Mouse (Mus musculus): ENCODE data around the gene Grip1. TPM values are rescaled to one million over a fixed set of nuclear protein-coding genes. Genes with fewer than 3 reads are reported as not detected.

Gene Grip1
- polyA plus RNA-seq, 1 experiment from 2014 or later = 3.1 TPM

GRCm38 (mm10) chr10:119820428-119820827, 366.8 kb downstream of the Grip1 start:
- WGBS = 38% methylated on average over 4 of the region's 4 CpGs
- H3K4me2 ChIP-seq = no peak overlapping the region
- H3K36me3 ChIP-seq = no peaks in the 10 kb centered on the region
- H3K9ac ChIP-seq = no peak overlapping the region
- no peaks in the 10 kb centered on the region for H3K27me3 ChIP-seq
- H3K27ac ChIP-seq = no peak overlapping the region
- ATAC-seq (ENCODE audit: insufficient number of reproducible peaks, low FRiP score, low TSS enrichment, low read depth) = no peak
- peaks cover 22% of the 10 kb centered on the region for H3K4me1 ChIP-seq
- no peaks in the 10 kb centered on the region for H3K9me3 ChIP-seq
- H3K4me3 ChIP-seq = no peak overlapping the region

DNA sequence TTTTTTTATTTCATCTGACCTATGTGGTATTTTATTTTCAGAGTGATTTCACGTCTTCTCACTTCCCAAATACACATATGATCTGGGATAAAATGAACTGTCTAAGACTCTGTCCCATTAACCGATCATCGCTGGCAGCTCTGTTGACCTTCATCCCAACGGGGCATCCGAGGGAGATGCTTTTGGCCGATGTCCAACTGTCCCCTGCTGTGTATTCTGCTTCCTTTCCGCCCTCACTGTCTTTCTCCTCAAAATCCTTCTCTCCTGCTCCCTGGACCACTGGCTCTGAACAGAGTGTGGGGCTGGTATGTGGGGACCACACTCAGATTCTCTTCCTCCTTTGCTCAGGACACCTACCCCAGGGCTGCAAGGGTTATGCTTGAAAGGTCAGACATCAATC, 370.1 kb downstream of the Grip1 start:
- Histone ChIP-seq H3K4me1 (peaks cover 17% of the 10 kb centered on the region), H3K9me3 (no peaks in the 10 kb centered on the region), H3K36me3 (no peaks in the 10 kb centered on the region), H3K27me3 (no peaks in the 10 kb centered on the region), H3K27ac (no peak overlapping the region), H3K9ac (no peak overlapping the region), H3K4me3 (no peak overlapping the region), H3K4me2 (no peak overlapping the region)
- 76% methylated on average over 7 of the region's 7 CpGs for WGBS
- no peak for ATAC-seq (ENCODE audit: insufficient number of reproducible peaks, low FRiP score, low TSS enrichment, low read depth)

GRCm38 (mm10) chr10:119824521-119824920, 370.9 kb downstream of the Grip1 start:
- Histone ChIP-seq H3K9me3 (no peaks in the 10 kb centered on the region), H3K27ac (no peak overlapping the region), H3K9ac (no peak overlapping the region), H3K36me3 (no peaks in the 10 kb centered on the region), H3K4me1 (peaks cover 8% of the 10 kb centered on the region), H3K4me2 (no peak overlapping the region), H3K27me3 (no peaks in the 10 kb centered on the region), H3K4me3 (no peak overlapping the region)
- ATAC-seq (ENCODE audit: insufficient number of reproducible peaks, low FRiP score, low TSS enrichment, low read depth) = no peak
- 56% methylated on average over 11 of the region's 11 CpGs for WGBS

DNA sequence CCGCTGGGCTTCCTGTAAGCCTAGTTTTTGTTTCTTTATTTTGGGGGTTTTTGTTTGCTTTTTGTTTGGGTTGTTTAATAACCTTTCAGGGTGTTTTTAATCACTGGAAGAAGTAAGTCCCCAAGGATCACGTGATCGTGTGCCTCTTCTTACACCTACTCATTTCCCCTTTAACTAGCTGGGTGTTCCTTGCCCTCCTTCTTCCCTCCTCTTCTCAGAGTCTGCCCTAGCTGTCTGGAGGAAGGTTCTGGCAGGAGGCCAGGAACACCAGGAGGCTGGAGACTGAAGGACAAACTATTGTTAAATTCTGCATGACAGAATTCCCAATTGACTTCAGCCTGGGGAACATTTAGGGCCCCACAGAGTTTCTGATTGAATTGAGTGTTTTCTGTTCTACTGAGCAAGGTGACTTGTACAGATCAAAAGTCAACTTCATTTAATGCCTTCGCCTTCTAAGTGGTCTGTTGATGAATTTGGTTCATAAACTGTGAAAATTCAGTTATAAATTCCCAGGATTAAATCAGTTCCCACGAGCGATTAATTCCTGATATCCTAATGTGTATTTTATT, 376.8 kb downstream of the Grip1 start:
- whole genome bisulfite sequencing = 65% methylated on average over 6 of the region's 6 CpGs
- no peak overlapping the region for H3K4me3 ChIP-seq

DNA sequence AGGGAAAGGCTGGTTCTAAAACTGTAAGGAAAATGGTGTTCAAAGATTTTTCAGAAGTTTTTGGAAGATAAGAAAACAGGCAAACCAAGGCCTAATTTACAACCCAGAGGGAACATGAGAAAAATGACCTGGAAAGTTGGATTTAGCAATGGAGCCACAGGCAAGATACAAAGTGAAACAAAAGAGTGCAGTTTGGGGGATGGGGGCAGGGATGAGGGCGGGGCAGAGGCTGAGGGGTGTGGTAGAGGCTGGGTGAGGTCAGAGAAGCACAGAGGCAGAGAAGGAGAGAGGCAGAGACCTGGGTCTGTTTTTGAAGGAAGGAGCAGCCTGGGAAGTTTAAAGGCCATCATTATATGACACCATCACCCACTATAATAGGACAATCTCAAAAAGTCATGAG, 377.5 kb downstream of the Grip1 start:
- Histone ChIP-seq H3K4me3 (no peak overlapping the region), H3K4me2 (no peak overlapping the region), H3K36me3 (no peaks in the 10 kb centered on the region), H3K9me3 (no peaks in the 10 kb centered on the region), H3K4me1 (no peaks in the 10 kb centered on the region), H3K27ac (no peak overlapping the region), H3K27me3 (no peaks in the 10 kb centered on the region), H3K9ac (no peak overlapping the region)
- ATAC-seq (ENCODE audit: insufficient number of reproducible peaks, low FRiP score, low TSS enrichment, low read depth) = no peak
- 91% methylated on average over 1 of the region's 1 CpGs for WGBS

More for the DNA sequence above, 376.8 kb downstream of the Grip1 start:
- H3K36me3 ChIP-seq = no peaks in the 10 kb centered on the region
- no peak overlapping the region for H3K4me2 ChIP-seq
- no peak overlapping the region for H3K9ac ChIP-seq
- no peak for ATAC-seq (ENCODE audit: insufficient number of reproducible peaks, low FRiP score, low TSS enrichment, low read depth)
- H3K4me1 ChIP-seq = no peaks in the 10 kb centered on the region
- no peaks in the 10 kb centered on the region for H3K27me3 ChIP-seq
- no peaks in the 10 kb centered on the region for H3K9me3 ChIP-seq
- H3K27ac ChIP-seq = no peak overlapping the region

- Histone ChIP-seq H3K36me3 (no peaks in the 10 kb centered on the region), H3K4me1 (no peaks in the 10 kb centered on the region), H3K4me2 (no peak overlapping the region), H3K27me3 (no peaks in the 10 kb centered on the region), H3K4me3 (no peak overlapping the region), H3K9ac (no peak overlapping the region), H3K27ac (no peak overlapping the region), H3K9me3 (no peaks in the 10 kb centered on the region)
- no peak for ATAC-seq (ENCODE audit: insufficient number of reproducible peaks, low FRiP score, low TSS enrichment, low read depth)
- 88% methylated on average over 5 of the region's 5 CpGs for WGBS
These were observed 379.7 kb downstream of the Grip1 start for GRCm38 (mm10) chr10:119833334-119833733.

DNA sequence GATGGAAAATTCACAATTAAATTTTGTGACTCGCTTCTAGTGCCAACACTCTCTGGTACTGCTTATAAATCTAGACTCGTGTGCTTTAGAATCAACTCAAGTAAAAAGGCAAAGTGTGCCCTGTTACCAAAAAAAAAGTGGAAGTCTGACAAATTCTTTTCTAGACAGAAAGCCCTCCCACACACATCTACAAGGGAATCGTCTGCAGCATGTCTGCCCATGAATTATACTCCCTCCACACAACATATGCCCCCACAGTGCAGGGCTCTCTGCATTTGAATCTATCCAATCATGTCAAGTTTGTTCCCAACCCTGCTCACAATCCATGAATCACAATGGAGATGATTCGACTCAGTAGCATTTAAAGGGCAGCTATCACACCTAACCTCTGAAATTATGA, 380.5 kb downstream of the Grip1 start:
- Histone ChIP-seq H3K9ac (no peak overlapping the region), H3K4me1 (no peaks in the 10 kb centered on the region), H3K4me2 (no peak overlapping the region), H3K4me3 (no peak overlapping the region), H3K9me3 (no peaks in the 10 kb centered on the region), H3K27ac (no peak overlapping the region), H3K27me3 (no peaks in the 10 kb centered on the region), H3K36me3 (no peaks in the 10 kb centered on the region)
- 61% methylated on average over 4 of the region's 4 CpGs for WGBS
- ATAC-seq (ENCODE audit: insufficient number of reproducible peaks, low FRiP score, low TSS enrichment, low read depth) = no peak

DNA sequence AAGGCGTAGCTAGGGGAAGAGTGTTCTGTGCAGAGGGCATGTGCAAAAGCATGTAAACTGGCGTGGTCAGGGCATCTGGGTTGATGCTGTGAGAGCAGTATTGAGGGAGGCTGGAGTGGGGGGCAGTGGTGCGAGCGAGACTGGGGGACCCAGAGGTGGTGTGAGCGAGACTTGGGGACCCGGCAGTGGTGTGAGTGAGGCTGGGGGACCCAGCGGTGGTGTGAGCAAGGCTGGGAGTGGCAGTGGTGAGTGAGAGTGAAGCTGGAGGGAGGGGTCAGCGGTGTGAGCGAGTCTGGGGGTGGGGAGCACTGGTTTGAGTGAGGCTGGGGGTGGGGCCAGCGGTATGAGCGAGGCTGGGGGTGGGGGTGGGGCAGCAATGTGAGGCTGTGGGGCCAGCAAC, 386.0 kb downstream of the Grip1 start:
- WGBS = 79% methylated on average over 11 of the region's 11 CpGs
- no peak for ATAC-seq (ENCODE audit: insufficient number of reproducible peaks, low FRiP score, low TSS enrichment, low read depth)
- H3K9ac ChIP-seq = no peak overlapping the region
- H3K4me3 ChIP-seq = no peak overlapping the region
- no peak overlapping the region for H3K4me2 ChIP-seq
- H3K9me3 ChIP-seq = no peaks in the 10 kb centered on the region
- no peak overlapping the region for H3K27ac ChIP-seq
- H3K4me1 ChIP-seq = no peaks in the 10 kb centered on the region
- H3K27me3 ChIP-seq = no peaks in the 10 kb centered on the region
- H3K36me3 ChIP-seq = no peaks in the 10 kb centered on the region

- Histone ChIP-seq H3K27me3 (no peaks in the 10 kb centered on the region), H3K4me2 (no peak overlapping the region), H3K27ac (no peak overlapping the region), H3K9me3 (no peaks in the 10 kb centered on the region), H3K36me3 (no peaks in the 10 kb centered on the region), H3K4me1 (no peaks in the 10 kb centered on the region), H3K9ac (no peak overlapping the region), H3K4me3 (no peak overlapping the region)
- 84% methylated on average over 4 of the region's 4 CpGs for whole genome bisulfite sequencing
- no peak for ATAC-seq (ENCODE audit: insufficient number of reproducible peaks, low FRiP score, low TSS enrichment, low read depth)
These were observed 388.4 kb downstream of the Grip1 start for GRCm38 (mm10) chr10:119842004-119842403.

GRCm38 (mm10) chr10:119845705-119846410, 392.2 kb downstream of the Grip1 start:
- Histone ChIP-seq H3K4me2 (no peak overlapping the region), H3K27ac (no peak overlapping the region), H3K9me3 (no peaks in the 10 kb centered on the region), H3K36me3 (no peaks in the 10 kb centered on the region), H3K4me1 (no peaks in the 10 kb centered on the region), H3K4me3 (no peak overlapping the region), H3K9ac (no peak overlapping the region), H3K27me3 (no peaks in the 10 kb centered on the region)
- no peak; the same call in 1 of the 2 replicates for ATAC-seq (ENCODE audit: insufficient number of reproducible peaks, low FRiP score, low TSS enrichment, low read depth)
- 78% methylated on average over 11 of the region's 11 CpGs for WGBS

- 79% methylated on average over 11 of the region's 11 CpGs for WGBS
- Histone ChIP-seq H3K4me3 (no peak overlapping the region), H3K36me3 (no peaks in the 10 kb centered on the region), H3K4me2 (no peak overlapping the region), H3K9ac (no peak overlapping the region), H3K4me1 (no peaks in the 10 kb centered on the region), H3K27ac (no peak overlapping the region), H3K27me3 (no peaks in the 10 kb centered on the region), H3K9me3 (no peaks in the 10 kb centered on the region)
- no peak for ATAC-seq (ENCODE audit: insufficient number of reproducible peaks, low FRiP score, low TSS enrichment, low read depth)
These were observed 398.0 kb downstream of the Grip1 start for GRCm38 (mm10) chr10:119851594-119851993.

DNA sequence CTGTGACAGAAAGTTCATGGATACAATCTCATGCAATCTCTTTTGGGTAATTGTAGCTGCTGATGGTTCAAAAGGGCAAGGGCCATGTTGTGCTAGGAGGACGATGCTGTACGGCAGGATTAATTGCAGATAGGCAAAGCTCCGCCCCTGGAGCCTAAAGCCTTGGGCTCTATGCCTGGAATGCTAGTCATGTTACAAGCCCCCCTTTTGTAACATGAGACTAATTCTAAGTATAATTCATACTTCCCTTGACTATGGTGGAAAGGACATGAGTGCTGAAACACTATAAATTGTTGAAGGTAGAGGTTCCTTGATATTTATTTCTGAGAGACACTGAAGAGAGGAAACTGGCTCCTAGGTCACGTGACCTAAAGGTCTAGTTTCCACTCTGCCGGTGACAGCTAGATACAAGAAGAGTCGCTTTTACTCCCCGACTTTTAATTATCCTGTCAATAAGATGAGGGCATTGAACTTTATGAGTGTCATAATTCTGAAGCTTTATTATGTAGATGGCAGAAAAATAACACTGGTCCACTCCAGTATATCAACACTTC, 399.0 kb downstream of the Grip1 start:
- Histone ChIP-seq H3K27ac (no peak overlapping the region), H3K9me3 (no peaks in the 10 kb centered on the region), H3K4me1 (no peaks in the 10 kb centered on the region), H3K36me3 (no peaks in the 10 kb centered on the region), H3K27me3 (no peaks in the 10 kb centered on the region), H3K4me3 (no peak overlapping the region), H3K4me2 (no peak overlapping the region), H3K9ac (no peak overlapping the region)
- WGBS = 58% methylated on average over 7 of the region's 7 CpGs
- ATAC-seq (ENCODE audit: insufficient number of reproducible peaks, low FRiP score, low TSS enrichment, low read depth) = no peak
